Mouse (Mus musculus): ENCODE measurements around the gene Lzts2.

Lzts2 gene

GRCm38 (mm10) chr19:45054892-45055690 lies 40.9 kb downstream of the Lzts2 start:
- no peak for DNase-seq

GRCm38 (mm10) chr19:45056364-45056763 lies 42.1 kb downstream of the Lzts2 start:
- no peak for DNase-seq

- no peak for DNase-seq
Observed at GRCm38 (mm10) chr19:45056908-45057698, 42.9 kb downstream of the Lzts2 start.

- no peak for DNase-seq
Observed at GRCm38 (mm10) chr19:45057724-45058112, 43.5 kb downstream of the Lzts2 start.

GRCm38 (mm10) chr19:45058113-45058839 lies 44.1 kb downstream of the Lzts2 start:
- peak; percentile 89 for DNase-seq

- no peak for DNase-seq
Observed at GRCm38 (mm10) chr19:45058841-45059240, 44.6 kb downstream of the Lzts2 start.

GRCm38 (mm10) chr19:45063565-45064292 lies 49.5 kb downstream of the Lzts2 start:
- DNase-seq = peak; percentile 53

- DNase-seq = no peak
Observed at GRCm38 (mm10) chr19:45065226-45065625, 51.0 kb downstream of the Lzts2 start.

- no peak for DNase-seq
Observed at GRCm38 (mm10) chr19:45067170-45067569, 53.0 kb downstream of the Lzts2 start.

- DNase-seq = no peak
Observed at GRCm38 (mm10) chr19:45067758-45068510, 53.7 kb downstream of the Lzts2 start.

- DNase-seq = peak; percentile 73
Observed at GRCm38 (mm10) chr19:45073871-45074542, 59.8 kb downstream of the Lzts2 start.

- peak; percentile 95 for DNase-seq
Observed at GRCm38 (mm10) chr19:45074580-45075322, 60.5 kb downstream of the Lzts2 start, which contains the start of gene Kazald1. Gene Kazald1 (plus strand): TSS chr19:45075241.

GRCm38 (mm10) chr19:45075323-45076035 lies 61.3 kb downstream of the Lzts2 start:
- DNase-seq = no peak

- DNase-seq = no peak
Observed at GRCm38 (mm10) chr19:45076036-45076575, 61.9 kb downstream of the Lzts2 start.
